ENCODE assay signal across 21 mouse cellular contexts in genomic region chr2:62574962-62575361, GRCm38 (mm10). TPM values are rescaled to one million over a fixed set of nuclear protein-coding genes. Genes with fewer than 3 reads are reported as not detected.
DNase-seq lines count a peak whose midpoint lies in the region; ATAC-seq and TF ChIP-seq lines count a peak whose summit lies in the region.
"Had no signal": no experiment of that assay in that cellular context is flagged by ENCODE, and none has a peak within 500 bp of the region (broad histone marks: within the 10 kb centered on the region; RNA-seq: fewer than 3 reads in every experiment).

No protein-coding gene starts in this region.

- 52% methylated on average over 3 of the region's 3 CpGs for WGBS in embryonic facial prominence, embryonic 14.5 days
- 61% methylated on average over 3 of the region's 3 CpGs for WGBS in limb, embryonic 14.5 days
- WGBS in forebrain, embryonic 15.5 days = 76% methylated on average over 3 of the region's 3 CpGs

- no peak overlapping the region for H3K4me2 ChIP-seq in embryonic facial prominence, embryonic 14.5 days (ENCODE audit: low read depth, low read length)
- no peak overlapping the region for H3K4me2 ChIP-seq in limb, embryonic 14.5 days (replicated peaks; ENCODE audit: low read depth, low read length, severe bottlenecking)
- no peak overlapping the region for H3K4me2 ChIP-seq in forebrain, embryonic 15.5 days (replicated peaks)
- H3K4me2 ChIP-seq: heart, embryonic 11.5 days; liver, embryonic 12.5 days; midbrain, embryonic 11.5 days had no signal

- H3K27ac ChIP-seq in embryonic facial prominence, embryonic 14.5 days (replicated peaks; ENCODE audit: low read depth, low read length) = peak overlapping the region; percentile 88
- H3K27ac ChIP-seq in limb, embryonic 14.5 days (replicated peaks; ENCODE audit: low read depth, low read length) = 0 out of 2 replicates have a peak overlapping the region, but pooled peaks have one; percentile 53
- H3K27ac ChIP-seq in forebrain, embryonic 15.5 days (replicated peaks) = no peak overlapping the region
- H3K27ac ChIP-seq: kidney, embryonic 15.5 days; liver, embryonic 12.5 days had no signal

- H3K36me3 ChIP-seq in embryonic facial prominence, embryonic 14.5 days (ENCODE audit: control insufficient read depth, insufficient read depth, low read length) = no peaks in the 10 kb centered on the region
- H3K36me3 ChIP-seq in limb, embryonic 14.5 days (ENCODE audit: control insufficient read depth, insufficient read depth, low read length) = no peaks in the 10 kb centered on the region
- no peaks in the 10 kb centered on the region for H3K36me3 ChIP-seq in forebrain, embryonic 15.5 days
- H3K36me3 ChIP-seq: kidney, embryonic 15.5 days; liver, embryonic 12.5 days had no signal

- H3K9me3 ChIP-seq in embryonic facial prominence, embryonic 14.5 days (ENCODE audit: control insufficient read depth, low read length) = no peaks in the 10 kb centered on the region
- no peaks in the 10 kb centered on the region for H3K9me3 ChIP-seq in limb, embryonic 14.5 days (ENCODE audit: control insufficient read depth, low read length)
- H3K9me3 ChIP-seq in forebrain, embryonic 15.5 days = no peaks in the 10 kb centered on the region
- H3K9me3 ChIP-seq: kidney, embryonic 15.5 days; liver, embryonic 12.5 days had no signal

- H3K4me3 ChIP-seq in embryonic facial prominence, embryonic 14.5 days (ENCODE audit: low read depth, low read length) = no peak overlapping the region
- H3K4me3 ChIP-seq in limb, embryonic 14.5 days (replicated peaks; ENCODE audit: low read length) = no peak overlapping the region
- no peak overlapping the region for H3K4me3 ChIP-seq in forebrain, embryonic 15.5 days
- H3K4me3 ChIP-seq: kidney, embryonic 15.5 days; liver, embryonic 12.5 days had no signal

- ATAC-seq in embryonic facial prominence, embryonic 14.5 days (ENCODE audit: low read depth) = no peak
- ATAC-seq in limb, embryonic 14.5 days (ENCODE audit: low FRiP score, low read depth) = no peak
- ATAC-seq in erythroblast, adult 5-6 weeks (replicated peaks; ENCODE audit: low FRiP score, poor library complexity, severe bottlenecking) = no peak
- ATAC-seq in forebrain, embryonic 15.5 days (replicated peaks) = no peak
- ATAC-seq: hindbrain, embryonic 16.5 days; intestine, embryonic 16.5 days; liver, embryonic 12.5 days had no signal

- H3K4me1 ChIP-seq in embryonic facial prominence, embryonic 14.5 days (ENCODE audit: control insufficient read depth, insufficient read depth, low read length) = peaks cover 17% of the 10 kb centered on the region
- peaks cover 9% of the 10 kb centered on the region for H3K4me1 ChIP-seq in limb, embryonic 14.5 days (ENCODE audit: control insufficient read depth, insufficient read depth, low read length)
- H3K4me1 ChIP-seq in forebrain, embryonic 15.5 days = no peaks in the 10 kb centered on the region
- H3K4me1 ChIP-seq: kidney, embryonic 15.5 days; liver, embryonic 12.5 days had no signal

- no peak overlapping the region for H3K9ac ChIP-seq in embryonic facial prominence, embryonic 14.5 days (ENCODE audit: low read depth, low read length)
- no peak overlapping the region for H3K9ac ChIP-seq in limb, embryonic 14.5 days (ENCODE audit: low read depth, low read length, severe bottlenecking)
- no peak overlapping the region for H3K9ac ChIP-seq in forebrain, embryonic 15.5 days (replicated peaks)
- H3K9ac ChIP-seq: kidney, embryonic 15.5 days; liver, embryonic 12.5 days had no signal

- intact Hi-C loops in heart, postnatal 25 days (cut with DNase I) = no loop called here

- no peak for TF ChIP-seq POLR2A in limb, embryonic 14.5 days (IDR thresholded peaks at IDR 0.05; ENCODE audit: borderline replicate concordance, extremely low read depth, insufficient read depth, insufficient read length)

- no peaks in the 10 kb centered on the region for H3K27me3 ChIP-seq in embryonic facial prominence, embryonic 14.5 days (replicated peaks; ENCODE audit: control insufficient read depth, insufficient read depth, low read length)
- no peaks in the 10 kb centered on the region for H3K27me3 ChIP-seq in limb, embryonic 14.5 days (ENCODE audit: control insufficient read depth, insufficient read depth, low read length)
- no peaks in the 10 kb centered on the region for H3K27me3 ChIP-seq in forebrain, embryonic 15.5 days
- H3K27me3 ChIP-seq: kidney, embryonic 15.5 days; liver, embryonic 12.5 days had no signal

- DNase-seq in heart, adult 9 months (ENCODE audit: low spot score in 2 of 2) = peak; percentile 6 to 28
- DNase-seq in heart, postnatal 25 days (ENCODE audit: low spot score) = no peak
- peak; percentile 8 for DNase-seq in brain, adult 2 months (ENCODE audit: low read depth, low spot score)
- peak; percentile 31 for DNase-seq in embryonic facial prominence, embryonic 14.5 days (ENCODE audit: low spot score)
- no peak for DNase-seq in limb, embryonic 14.5 days (ENCODE audit: low spot score)
- DNase-seq in urinary bladder, adult 18-20 months (ENCODE audit: low spot score in 2 of 2) = no peak
- DNase-seq: adrenal gland, adult 2 months; cerebellum, postnatal 10 days; gastrocnemius, postnatal 10 days; heart, postnatal 14 days; lung, adult 2 months; lung, postnatal 36 days; thymus, postnatal 4 days had no signal

RNA-seq across cellular contexts. Expression of gene Fap, which starts 1.1 kb away (rescaled TPM):
- 1 to 10 TPM; 3.7 to 5.9 TPM for total RNA-seq in heart, postnatal 25 days (2021)
- 38.2 and 38.5 TPM in 2 replicates for polyA plus RNA-seq in embryonic facial prominence, embryonic 14.5 days (2014; fragmentation: Nextera tagmentation; extraction: Ambion mirVana)
- 26.8 and 31.9 TPM in 2 replicates for polyA plus RNA-seq in limb, embryonic 14.5 days (2012; rRNA removed)
- 28.0 and 29.9 TPM in 2 replicates for polyA plus RNA-seq in limb, embryonic 14.5 days (2014; fragmentation: Nextera tagmentation; extraction: Ambion mirVana)
- total RNA-seq in erythroblast, adult 5-6 weeks (2015; ENCODE audit: low replicate concordance) = 0.96 and 3.1 TPM in 2 replicates
- total RNA-seq in erythroblast, adult 5-6 weeks (2017; ENCODE audit: low replicate concordance) = 1.6 and 1.7 TPM in 2 replicates
- 0.74 and 0.84 TPM in 2 replicates for polyA plus RNA-seq in forebrain, embryonic 15.5 days (2015; fragmentation: Nextera tagmentation; extraction: Ambion mirVana)

Comparison
In these comparisons a context has a peak if more than half of its experiments do, and no peak if none do; other contexts are left out.
1. DNase-seq: peak in heart, adult 9 months (2 of 2), brain, adult 2 months (single experiment) and embryonic facial prominence, embryonic 14.5 days (single experiment); none in heart, postnatal 25 days (single experiment), limb, embryonic 14.5 days (single experiment) and urinary bladder, adult 18-20 months (0 of 2).
2. RNA of gene Fap, which starts 1.1 kb away (polyA plus RNA-seq): 38.2 to 38.5 TPM in embryonic facial prominence, embryonic 14.5 days and 26.8 to 31.9 TPM in limb, embryonic 14.5 days; 0.74 to 0.84 TPM in forebrain, embryonic 15.5 days; every median in the first group is over 10 times any median in the second.